Mouse (Mus musculus) hindbrain, embryonic 11.5 days (tissue): ENCODE results near the gene Ube2k. TPM values are rescaled to one million over a fixed set of nuclear protein-coding genes. Genes with fewer than 3 reads are reported as not detected.

Experiments used
- ATAC-seq: fragments of 200-750 bp; cut with Nextera tagmentation; 2 replicates; pipeline ENCODE4 v1.8.0; 2017; ENCODE audit warnings: mild to moderate bottlenecking, moderate TSS enrichment, moderate library complexity; ENCODE audit not compliant: low FRiP score
- DNase-seq: peaks from one replicate; pipeline ENCODE4 v3.0.0-alpha.2; 2015; ENCODE audit warnings: low spot score
- H3K27ac ChIP-seq: fragments of 300-500 bp; sonication (generic); 2 replicates; pipeline ENCODE4 v1.5.1; 2014; ENCODE audit warnings: mild to moderate bottlenecking, low read depth, low read length
- H3K27me3 ChIP-seq: fragments of 300-500 bp; sonication (generic); 2 replicates; pipeline ENCODE4 v1.6.1; 2014; ENCODE audit warnings: mild to moderate bottlenecking, low read length, moderate library complexity, mixed read lengths; ENCODE audit not compliant: control insufficient read depth, insufficient read depth
- H3K36me3 ChIP-seq: fragments of 300-500 bp; sonication (generic); 2 replicates; pipeline ENCODE4 v1.6.1; 2014; ENCODE audit warnings: mild to moderate bottlenecking, low read length, moderate library complexity, mixed read lengths; ENCODE audit not compliant: control insufficient read depth, insufficient read depth
- H3K4me1 ChIP-seq: fragments of 300-500 bp; sonication (generic); replicated peaks from 2 replicates; pipeline ENCODE4 v1.6.1; 2014; ENCODE audit warnings: low read length, mixed read lengths; ENCODE audit not compliant: control insufficient read depth, insufficient read depth
- H3K4me2 ChIP-seq: fragments of 300-500 bp; sonication (generic); replicated peaks from 2 replicates; pipeline ENCODE4 v1.6.1; 2014; ENCODE audit warnings: mild to moderate bottlenecking, low read depth, low read length
- H3K4me3 ChIP-seq: fragments of 300-500 bp; sonication (generic); 2 replicates; pipeline ENCODE4 v1.5.1; 2014; ENCODE audit warnings: low read depth, low read length
- H3K9ac ChIP-seq: fragments of 300-500 bp; sonication (generic); 2 replicates; pipeline ENCODE4 v1.6.1; 2014; ENCODE audit warnings: low read depth, low read length
- H3K9me3 ChIP-seq: fragments of 300-500 bp; sonication (generic); 2 replicates; pipeline ENCODE4 v1.6.1; 2016; ENCODE audit warnings: low read length; ENCODE audit not compliant: control insufficient read depth
- WGBS: fragments of 180-500 bp; shearing (Covaris S2); extraction: QIAGEN DNeasy Blood & Tissue Kit; methylation state at CpG from one replicate; pipeline ENCODE4 v1.1.7; 2014; 5-methylcytosine and 5-hydroxymethylcytosine counted together
- polyA plus RNA-seq: library from polyadenylated mRNA; unstranded; fragments of >200 nt; fragmentation: Nextera tagmentation; extraction: Ambion mirVana; gene quantifications from 2 replicates; pipeline ENCODE4 v1.2.1, GENCODE M21; 2014

The Ube2k gene
- polyA plus RNA-seq, 1 experiment from 2014 or later, result 172 TPM

DNA sequence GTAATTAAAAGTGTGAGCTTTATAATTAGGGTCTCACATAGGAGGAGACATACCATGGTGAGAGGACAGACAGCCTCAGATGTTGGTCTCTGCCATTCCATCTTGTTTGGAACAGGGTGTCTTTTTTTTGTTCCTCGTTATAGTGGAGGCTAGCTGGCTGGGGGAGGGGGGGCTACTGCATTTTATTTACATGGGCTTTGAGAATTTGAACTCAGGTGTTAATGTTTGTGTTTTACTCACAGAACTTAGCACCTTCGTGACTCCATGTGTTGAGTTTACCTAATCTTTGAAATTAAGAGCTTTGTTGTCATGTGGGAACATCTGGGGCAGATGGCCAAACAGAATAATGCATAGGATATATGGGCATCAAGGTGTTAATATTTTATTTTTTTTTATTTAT, 7.6 kb downstream of the Ube2k start:
- no peak for DNase-seq
- H3K9me3 ChIP-seq, result no peaks in the 10 kb centered on the region
- no peak overlapping the region for H3K4me3 ChIP-seq
- H3K36me3 ChIP-seq, result no peaks in the 10 kb centered on the region
- no peaks in the 10 kb centered on the region for H3K27me3 ChIP-seq
- no peaks in the 10 kb centered on the region for H3K4me1 ChIP-seq
- H3K27ac ChIP-seq, result no peak overlapping the region
- no peak overlapping the region for H3K9ac ChIP-seq
- no peak overlapping the region for H3K4me2 ChIP-seq
- no peak for ATAC-seq
- WGBS, result 91% methylated on average over 2 of the region's 2 CpGs

DNA sequence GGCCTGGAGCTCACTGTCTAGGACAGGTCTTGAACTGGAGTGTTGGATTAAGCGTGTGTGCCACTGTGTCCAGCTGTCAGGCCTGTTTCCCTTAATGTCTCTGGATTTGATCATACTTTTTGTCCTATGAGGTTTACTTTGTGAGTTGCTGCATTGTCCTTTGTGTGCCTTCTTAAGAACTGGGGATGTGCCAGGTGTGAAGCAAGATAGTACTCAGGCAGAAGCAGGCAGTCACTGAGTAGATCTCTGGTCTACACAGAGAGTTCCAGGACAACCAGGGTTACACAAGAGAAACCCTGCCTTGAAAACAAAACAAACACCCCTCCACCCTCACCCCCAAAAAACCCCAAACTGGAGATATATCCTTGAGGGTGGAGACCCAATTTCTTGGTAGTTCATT, 12.6 kb downstream of the Ube2k start:
- ATAC-seq, result no peak
- DNase-seq, result no peak
- H3K4me2 ChIP-seq, result no peak overlapping the region
- no peak overlapping the region for H3K4me3 ChIP-seq
- 97% methylated on average over 1 of the region's 1 CpGs for WGBS
- H3K36me3 ChIP-seq, result no peaks in the 10 kb centered on the region
- H3K9ac ChIP-seq, result no peak overlapping the region
- H3K9me3 ChIP-seq, result no peaks in the 10 kb centered on the region
- H3K27ac ChIP-seq, result no peak overlapping the region
- no peaks in the 10 kb centered on the region for H3K27me3 ChIP-seq
- no peaks in the 10 kb centered on the region for H3K4me1 ChIP-seq

DNA sequence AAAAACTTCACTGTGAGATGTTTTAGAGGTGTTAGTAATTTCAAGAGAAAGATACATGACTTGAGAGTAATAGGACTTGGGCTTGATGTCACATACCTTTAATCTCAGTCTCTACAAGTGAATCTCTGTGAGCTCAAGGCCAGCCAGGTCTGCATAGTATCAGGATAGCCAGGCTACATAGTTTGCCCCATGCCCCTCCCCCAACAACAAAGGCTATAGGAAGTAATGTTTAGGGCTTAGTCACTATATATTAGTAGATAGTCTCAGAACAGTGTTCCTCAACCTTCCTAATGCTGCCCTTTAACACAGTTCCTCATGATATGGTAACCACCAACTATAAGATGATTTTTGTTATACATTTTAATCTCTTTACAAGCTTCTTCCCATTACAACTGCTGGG, 20.1 kb downstream of the Ube2k start:
- H3K4me3 ChIP-seq, result no peak overlapping the region
- no peak overlapping the region for H3K4me2 ChIP-seq
- ATAC-seq, result no peak
- H3K27ac ChIP-seq, result no peak overlapping the region
- no peaks in the 10 kb centered on the region for H3K27me3 ChIP-seq
- no peaks in the 10 kb centered on the region for H3K4me1 ChIP-seq
- H3K36me3 ChIP-seq, result no peaks in the 10 kb centered on the region
- DNase-seq, result no peak
- no peaks in the 10 kb centered on the region for H3K9me3 ChIP-seq
- no peak overlapping the region for H3K9ac ChIP-seq

DNA sequence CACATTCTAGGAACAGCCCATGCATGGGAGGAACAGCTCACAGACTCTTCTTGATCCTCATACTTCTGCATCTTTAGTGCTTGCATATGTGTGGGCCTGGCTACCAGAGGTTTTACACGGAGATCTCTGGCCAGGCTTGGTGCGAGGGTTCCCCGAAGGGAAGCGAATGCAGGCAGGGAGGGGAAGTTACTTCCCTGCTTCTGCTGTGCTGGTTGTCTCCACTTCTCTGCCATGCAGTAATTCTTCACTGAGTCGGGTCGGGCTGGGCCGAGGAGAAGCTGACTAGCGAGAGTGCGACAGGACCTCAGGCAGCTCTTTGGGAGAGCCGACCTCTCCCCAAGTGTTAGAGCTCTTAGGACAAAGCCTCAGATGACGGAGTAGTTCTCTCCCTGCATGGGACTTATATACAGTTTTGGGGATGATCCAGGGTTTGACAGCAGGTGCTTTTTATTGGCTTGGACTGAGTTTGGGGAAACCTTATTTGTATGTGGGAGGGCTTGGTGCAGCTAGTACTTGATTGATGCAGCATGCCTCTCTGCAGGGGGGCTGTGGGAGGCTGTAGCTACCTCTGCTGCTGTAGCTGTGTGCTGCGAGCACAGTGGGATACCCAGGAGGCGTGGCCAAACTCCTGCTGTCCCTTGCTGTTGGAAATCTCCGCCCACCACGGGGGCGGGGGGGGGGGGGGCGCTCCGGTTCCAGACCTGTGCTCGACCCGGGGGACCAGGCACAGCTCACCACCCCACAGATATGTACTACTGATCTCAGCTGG, 24.3 kb downstream of the Ube2k start:
- no peak overlapping the region for H3K9ac ChIP-seq
- no peaks in the 10 kb centered on the region for H3K27me3 ChIP-seq
- peak; percentile 40 for DNase-seq
- H3K4me3 ChIP-seq, result no peak overlapping the region
- no peaks in the 10 kb centered on the region for H3K36me3 ChIP-seq
- no peak overlapping the region for H3K4me2 ChIP-seq
- no peaks in the 10 kb centered on the region for H3K4me1 ChIP-seq
- no peak overlapping the region for H3K27ac ChIP-seq
- no peaks in the 10 kb centered on the region for H3K9me3 ChIP-seq
- WGBS, result 21% methylated on average over 20 of the region's 20 CpGs
- 0 out of 2 replicates have a peak, but pooled peaks have one; percentile 45 for ATAC-seq

DNA sequence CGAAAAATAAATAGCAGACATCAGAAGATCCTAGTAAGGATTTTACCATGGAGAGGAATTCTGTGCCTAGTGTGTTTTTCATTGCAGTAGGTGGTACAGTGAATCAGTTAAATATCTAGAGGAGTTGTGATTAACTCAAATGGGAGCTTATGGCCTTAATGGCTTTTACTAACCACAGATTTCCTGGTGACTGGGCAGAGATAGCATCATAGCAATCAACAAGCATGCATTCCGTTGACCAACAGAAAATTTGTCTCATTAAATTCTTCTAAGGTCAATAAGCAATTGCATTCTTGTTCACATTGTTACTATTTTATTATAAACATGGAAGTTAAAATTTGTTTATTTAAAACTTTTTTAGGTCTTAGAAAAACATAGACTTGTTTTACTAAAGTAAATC, 28.5 kb downstream of the Ube2k start:
- H3K4me3 ChIP-seq, result no peak overlapping the region
- H3K36me3 ChIP-seq, result no peaks in the 10 kb centered on the region
- DNase-seq (no peak), ATAC-seq (no peak)
- H3K4me2 ChIP-seq, result no peak overlapping the region
- H3K27me3 ChIP-seq, result no peaks in the 10 kb centered on the region
- H3K9me3 ChIP-seq, result no peaks in the 10 kb centered on the region
- 87% methylated on average over 2 of the region's 2 CpGs for WGBS
- H3K4me1 ChIP-seq, result no peaks in the 10 kb centered on the region
- no peak overlapping the region for H3K9ac ChIP-seq
- H3K27ac ChIP-seq, result no peak overlapping the region

DNA sequence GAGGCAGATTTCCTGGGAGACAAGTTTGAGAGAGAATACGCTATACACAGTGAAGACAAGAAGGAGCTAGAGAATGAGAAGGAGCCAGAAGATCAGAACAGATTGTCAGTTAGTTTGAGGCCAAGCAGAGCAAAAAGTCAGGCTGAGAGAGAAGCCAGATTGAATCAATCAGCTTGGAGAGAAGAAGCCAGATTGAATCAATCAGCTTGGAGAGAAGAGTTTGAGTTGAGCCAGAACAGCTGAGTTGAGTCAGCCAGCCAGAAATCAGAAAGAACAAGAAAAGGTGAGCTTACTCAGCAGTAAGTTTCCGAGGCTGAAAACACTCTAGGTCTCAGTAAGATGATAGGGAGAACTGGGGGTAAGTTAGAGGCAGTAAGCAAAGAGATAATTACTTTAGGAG, 37.8 kb downstream of the Ube2k start:
- no peak overlapping the region for H3K4me2 ChIP-seq
- DNase-seq (no peak), ATAC-seq (no peak)
- no peak overlapping the region for H3K4me3 ChIP-seq
- H3K9me3 ChIP-seq, result no peaks in the 10 kb centered on the region
- 92% methylated on average over 2 of the region's 2 CpGs for WGBS
- H3K27me3 ChIP-seq, result no peaks in the 10 kb centered on the region
- no peak overlapping the region for H3K27ac ChIP-seq
- no peaks in the 10 kb centered on the region for H3K36me3 ChIP-seq
- H3K4me1 ChIP-seq, result no peaks in the 10 kb centered on the region
- no peak overlapping the region for H3K9ac ChIP-seq

DNA sequence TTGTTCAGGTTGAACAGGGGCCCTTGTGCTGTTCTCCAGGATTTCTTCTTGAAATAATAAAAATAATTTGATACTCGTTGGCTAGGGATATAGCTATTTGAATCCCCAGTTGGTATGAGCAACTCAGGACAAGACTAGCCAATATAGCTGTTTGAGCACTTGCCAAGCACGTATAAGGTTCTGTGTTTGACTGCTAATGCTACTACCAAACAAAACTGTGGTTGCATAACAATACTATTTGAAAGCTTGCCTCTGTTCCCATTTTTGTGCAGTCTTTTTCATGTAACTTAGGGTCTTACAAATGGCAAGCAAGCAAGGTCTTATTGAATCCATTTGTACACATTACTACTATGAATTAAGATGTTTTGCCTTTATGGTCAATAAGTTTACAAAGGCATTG, 38.9 kb downstream of the Ube2k start:
- no peaks in the 10 kb centered on the region for H3K27me3 ChIP-seq
- DNase-seq (no peak), ATAC-seq (no peak)
- 89% methylated on average over 2 of the region's 2 CpGs for WGBS
- no peak overlapping the region for H3K4me2 ChIP-seq
- no peak overlapping the region for H3K4me3 ChIP-seq
- H3K9me3 ChIP-seq, result no peaks in the 10 kb centered on the region
- H3K9ac ChIP-seq, result no peak overlapping the region
- no peaks in the 10 kb centered on the region for H3K36me3 ChIP-seq
- no peak overlapping the region for H3K27ac ChIP-seq
- H3K4me1 ChIP-seq, result no peaks in the 10 kb centered on the region

DNA sequence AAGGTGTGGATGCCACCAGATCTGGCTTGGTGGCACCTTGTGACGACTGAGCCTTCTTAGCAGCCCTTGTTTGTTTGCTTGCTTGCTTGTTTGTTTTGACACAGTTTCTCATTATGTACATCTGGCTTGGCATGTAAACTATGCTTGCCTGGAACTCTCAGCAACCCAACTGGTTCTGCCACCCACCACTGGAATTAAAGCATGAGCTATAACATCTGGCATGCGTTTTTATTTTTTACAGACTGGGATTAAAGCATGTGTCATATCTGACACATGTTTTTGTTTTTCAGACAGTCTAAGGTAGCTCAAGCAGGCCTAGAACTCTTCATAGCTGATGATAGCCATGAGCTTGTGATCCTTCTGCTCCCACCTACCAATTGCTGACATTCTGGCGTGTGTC, 41.5 kb downstream of the Ube2k start:
- WGBS, result 89% methylated on average over 3 of the region's 3 CpGs
- Histone ChIP-seq H3K4me3 (no peak overlapping the region), H3K9me3 (no peaks in the 10 kb centered on the region), H3K4me1 (no peaks in the 10 kb centered on the region), H3K9ac (no peak overlapping the region), H3K27ac (no peak overlapping the region), H3K36me3 (0 out of 2 replicates have a peak, but pooled peaks cover 2% of the 10 kb centered on the region), H3K27me3 (no peaks in the 10 kb centered on the region), H3K4me2 (no peak overlapping the region)
- ATAC-seq (no peak), DNase-seq (no peak)

DNA sequence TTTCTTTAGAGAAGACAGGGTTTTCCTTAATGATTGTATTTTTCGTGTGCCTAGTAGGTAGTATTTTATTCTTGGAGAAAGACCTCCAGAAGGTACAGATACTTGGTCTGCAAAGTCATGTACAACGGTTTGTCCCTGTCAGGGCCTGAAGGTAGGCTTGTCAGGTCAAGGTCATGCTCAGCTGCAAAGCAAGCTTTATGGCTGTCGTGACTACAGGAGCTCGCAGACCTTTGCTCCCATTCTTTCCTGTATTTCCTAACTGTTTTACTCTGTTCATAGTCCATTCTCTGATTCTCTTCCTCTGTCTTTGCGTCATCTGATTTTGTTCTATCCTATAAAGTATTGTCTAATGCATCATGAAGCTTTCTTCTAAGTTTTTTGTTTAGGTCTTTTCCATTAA, 49.3 kb downstream of the Ube2k start:
- Histone ChIP-seq H3K9me3 (no peaks in the 10 kb centered on the region), H3K4me3 (no peak overlapping the region), H3K4me1 (no peaks in the 10 kb centered on the region), H3K36me3 (0 out of 2 replicates have a peak, but pooled peaks cover 2% of the 10 kb centered on the region), H3K9ac (no peak overlapping the region), H3K4me2 (no peak overlapping the region), H3K27me3 (no peaks in the 10 kb centered on the region), H3K27ac (no peak overlapping the region)
- WGBS, result 93% methylated on average over 5 of the region's 5 CpGs
- DNase-seq, result no peak
- no peak for ATAC-seq
